Mouse (Mus musculus) liver, embryonic 14.5 days (tissue): ENCODE results near the gene Pmf1. TPM values are rescaled to one million over a fixed set of nuclear protein-coding genes. Genes with fewer than 3 reads are reported as not detected.
"Not testable (repeated sequence)": the region's sequence is repeated elsewhere in the genome, so short reads cannot be mapped to it uniquely, and the experiment has no call there.

ENCODE experiments used
- ATAC-seq: fragments of 200-750 bp; cut with Nextera tagmentation; 2 replicates; pipeline ENCODE4 v1.8.0; 2017; ENCODE audit warnings: moderate number of reproducible peaks, mild to moderate bottlenecking, moderate library complexity; ENCODE audit not compliant: insufficient read depth
- DNase-seq, 3 experiments: peaks; one replicate each; pipeline ENCODE4 v3.0.0-alpha.2; 2012 to 2013; ENCODE audit warnings: low read depth in 3 of 3, low spot score in 3 of 3
- H3K27ac ChIP-seq: fragments of 300-500 bp; sonication (generic); 2 replicates; pipeline ENCODE4 v1.5.1; 2014; ENCODE audit warnings: moderate library complexity, mild to moderate bottlenecking, control low read depth, inconsistent platforms
- H3K27me3 ChIP-seq: fragments of 300-500 bp; sonication (generic); 2 replicates; pipeline ENCODE4 v1.6.1; 2014; ENCODE audit warnings: mild to moderate bottlenecking, low read length, moderate library complexity; ENCODE audit not compliant: control insufficient read depth, insufficient read depth
- H3K36me3 ChIP-seq: fragments of 300-500 bp; sonication (generic); replicated peaks from 2 replicates; pipeline ENCODE4 v1.6.1; 2014; ENCODE audit warnings: low read depth; ENCODE audit not compliant: control insufficient read depth, insufficient read depth
- H3K4me1 ChIP-seq, 2 experiments: fragments of 200-500 bp in 1 of 2; fragments of 300-500 bp in 1 of 2; sonication (generic) in 1 of 2; replicated peaks; 2 replicates each; pipeline ENCODE4 v1.6.1; 2012 to 2014; ENCODE audit warnings: antibody characterized with exemption in 1 of 2, inconsistent platforms in 1 of 2, low read length in 1 of 2; ENCODE audit not compliant: control insufficient read depth in 2 of 2, insufficient read depth in 2 of 2
- H3K4me2 ChIP-seq: fragments of 300-500 bp; sonication (generic); 2 replicates; pipeline ENCODE4 v1.6.1; 2014; ENCODE audit warnings: low read depth, mild to moderate bottlenecking, control low read depth, moderate library complexity
- H3K4me3 ChIP-seq, 2 experiments: fragments of 200-500 bp in 1 of 2; fragments of 300-500 bp in 1 of 2; sonication (generic) in 1 of 2; 2 replicates each; pipeline ENCODE4 v1.5.1; 2012 to 2014; ENCODE audit warnings: low read depth in 2 of 2, low read length in 2 of 2, mild to moderate bottlenecking in 2 of 2, control low read depth in 1 of 2, inconsistent platforms in 1 of 2, moderate library complexity in 1 of 2; ENCODE audit not compliant: insufficient read depth in 1 of 2
- H3K9ac ChIP-seq: fragments of 300-500 bp; sonication (generic); replicated peaks from 2 replicates; pipeline ENCODE4 v1.6.1; 2014; ENCODE audit warnings: mild to moderate bottlenecking, control low read depth, moderate library complexity
- H3K9me3 ChIP-seq: fragments of 300-500 bp; sonication (generic); 2 replicates; pipeline ENCODE4 v1.6.1; 2016; ENCODE audit warnings: low read length, mixed read lengths; ENCODE audit not compliant: control insufficient read depth
- CTCF ChIP-seq: IDR thresholded peaks from 2 replicates; pipeline ENCODE4 v1.5.1; 2016; ENCODE audit warnings: antibody characterized with exemption, low read depth, control low read depth
- EP300 ChIP-seq: IDR thresholded peaks from 2 replicates; pipeline ENCODE4 v1.6.1; 2016; ENCODE audit warnings: antibody characterized with exemption, low read depth
- WGBS: fragments of 180-500 bp; shearing (Covaris S2); extraction: QIAGEN DNeasy Blood & Tissue Kit; methylation state at CpG from one replicate; pipeline ENCODE4 v1.1.7; 2014; ENCODE audit not compliant: insufficient replicate concordance; 5-methylcytosine and 5-hydroxymethylcytosine counted together
- polyA plus RNA-seq, 2 experiments: library from polyadenylated mRNA; depleted of rRNA in 1 of 2; stranded (reverse) in 1 of 2; unstranded in 1 of 2; fragments of >200 nt; fragmentation: Nextera tagmentation in 1 of 2; extraction: Ambion mirVana in 1 of 2; gene quantifications; 2 replicates each; pipeline versions ENCODE4 v1.2.1 to v1.2.3; 2012 to 2014

The Pmf1 gene
- polyA plus RNA-seq, 2 experiments = 60.6 to 73.8 TPM

DNA sequence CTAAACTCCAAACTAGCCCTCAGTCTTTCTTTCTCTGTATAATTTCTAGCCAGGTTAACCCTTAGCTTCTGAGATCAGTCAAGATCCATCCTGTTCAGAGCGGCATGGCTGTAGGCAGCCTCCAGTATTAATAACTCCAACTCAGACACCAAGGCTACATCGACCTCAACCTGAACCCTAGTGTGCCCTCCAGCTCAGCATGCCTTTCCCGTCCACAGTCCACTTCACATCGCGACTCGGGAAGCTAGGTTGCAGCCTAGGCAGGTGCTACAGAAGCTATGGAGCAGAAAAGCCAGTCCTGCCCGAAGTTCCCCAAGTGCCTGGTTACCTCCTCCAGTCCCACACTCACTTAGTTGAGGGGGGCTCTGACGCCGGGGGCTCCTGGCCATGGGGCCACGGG is 27.3 kb upstream of the Pmf1 start:
- no peak for TF ChIP-seq CTCF
- no peak for TF ChIP-seq EP300
- no peak for ATAC-seq
- Histone ChIP-seq H3K36me3 (no peaks in the 10 kb centered on the region), H3K27ac (no peak overlapping the region), H3K4me1 (peaks cover 2 to 7% of the 10 kb centered on the region in 2 experiments; a peak in 3 of 4 replicates), H3K27me3 (peaks cover 7% of the 10 kb centered on the region), H3K4me2 (no peak overlapping the region), H3K9ac (no peak overlapping the region), H3K9me3 (no peaks in the 10 kb centered on the region), H3K4me3 (no peak overlapping the region)
- DNase-seq = no peak
- 63% methylated on average over 10 of the region's 10 CpGs for WGBS

DNA sequence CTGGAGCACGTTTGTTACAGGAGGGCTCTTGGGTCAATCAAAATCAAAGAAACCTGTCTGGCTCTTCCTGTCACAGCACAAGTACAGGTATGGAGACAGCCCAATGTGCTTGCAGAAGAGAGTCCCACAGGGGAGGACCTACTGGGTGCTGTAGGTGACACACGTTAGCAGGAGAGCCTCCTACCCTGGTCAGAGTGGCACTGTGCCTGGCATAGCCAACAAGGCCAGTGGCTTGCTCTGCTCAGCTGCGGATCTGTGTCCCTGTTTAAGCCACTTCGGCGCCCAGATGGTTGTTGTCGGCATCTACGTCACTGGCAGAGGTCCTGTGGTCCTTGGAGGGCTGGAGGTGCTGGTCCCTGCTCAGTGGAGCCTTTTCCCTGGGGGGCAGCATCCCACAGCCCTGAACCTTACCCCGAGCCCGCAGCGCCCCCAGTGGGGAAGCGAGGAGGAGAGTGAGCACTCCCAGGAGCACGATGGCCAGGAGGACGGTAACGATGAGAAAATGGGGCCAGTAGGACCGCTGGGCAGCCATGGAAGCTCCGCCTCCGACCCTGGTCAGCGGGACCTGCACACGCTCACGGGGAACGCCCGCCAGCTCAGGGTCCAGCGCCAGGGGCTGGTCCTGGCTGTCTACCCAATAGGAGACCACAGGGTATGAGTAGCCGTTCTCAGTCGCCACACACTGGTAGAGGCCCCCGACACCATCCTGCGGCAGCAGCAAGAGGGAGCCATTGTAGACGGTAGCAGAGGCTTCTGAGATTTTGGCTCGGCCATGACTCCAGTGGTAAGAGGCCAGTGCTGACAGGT is 26.5 kb upstream of the Pmf1 start:
- H3K27me3 ChIP-seq = peaks cover 7% of the 10 kb centered on the region
- no peaks in the 10 kb centered on the region for H3K36me3 ChIP-seq
- H3K27ac ChIP-seq = no peak overlapping the region
- H3K4me3 ChIP-seq = no peak overlapping the region
- no peak overlapping the region for H3K9ac ChIP-seq
- peak; percentile 74 for TF ChIP-seq CTCF
- TF ChIP-seq EP300 = no peak
- H3K4me2 ChIP-seq = peak overlapping the region; percentile 14
- no peaks in the 10 kb centered on the region for H3K9me3 ChIP-seq
- ATAC-seq = peak; percentile 60
- WGBS = 10% methylated on average over 29 of the region's 29 CpGs
- no peak for DNase-seq
- H3K4me1 ChIP-seq = peaks cover 2 to 7% of the 10 kb centered on the region in 2 experiments; a peak in 3 of 4 replicates

GRCm38 (mm10) chr3:88435515-88435914 is 25.4 kb upstream of the Pmf1 start:
- TF ChIP-seq EP300 (no peak), CTCF (no peak)
- Histone ChIP-seq H3K27ac (no peak overlapping the region), H3K4me1 (peaks cover 0 to under 1% of the 10 kb centered on the region in 2 experiments; a peak in 2 of 4 replicates), H3K9ac (no peak overlapping the region), H3K9me3 (no peaks in the 10 kb centered on the region), H3K36me3 (no peaks in the 10 kb centered on the region), H3K4me2 (no peak overlapping the region), H3K27me3 (peaks cover 4% of the 10 kb centered on the region), H3K4me3 (no peak overlapping the region)
- WGBS = 51% methylated on average over 10 of the region's 10 CpGs
- DNase-seq = no peak
- ATAC-seq = no peak

DNA sequence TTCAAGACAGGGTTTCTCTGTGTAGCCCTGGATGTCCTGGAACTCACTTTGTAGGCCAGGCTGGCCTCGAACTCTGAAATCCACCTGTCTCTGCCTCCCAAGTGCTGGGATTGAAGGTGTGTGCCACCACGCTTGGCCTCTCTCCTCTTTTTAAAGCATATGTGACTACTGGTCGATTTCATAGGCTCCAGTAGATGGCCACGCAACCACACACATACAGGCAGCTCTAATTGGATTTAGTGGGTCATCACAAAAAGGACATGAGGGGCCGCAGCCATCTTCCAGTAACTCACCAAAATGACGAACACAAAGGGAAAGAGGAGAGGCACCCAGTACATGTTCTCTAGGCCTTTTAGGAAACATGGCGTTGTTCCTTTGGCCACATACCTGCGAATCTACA is 18.5 kb upstream of the Pmf1 start:
- not testable (repeated sequence) for H3K4me3 ChIP-seq, H3K9me3 ChIP-seq, H3K27ac ChIP-seq, H3K4me2 ChIP-seq, ATAC-seq, H3K27me3 ChIP-seq, DNase-seq, H3K36me3 ChIP-seq, H3K9ac ChIP-seq
- WGBS = 59% methylated on average over 8 of the region's 8 CpGs
- H3K4me1 ChIP-seq = peaks cover 7 to 15% of the 10 kb centered on the region in 2 experiments

DNA sequence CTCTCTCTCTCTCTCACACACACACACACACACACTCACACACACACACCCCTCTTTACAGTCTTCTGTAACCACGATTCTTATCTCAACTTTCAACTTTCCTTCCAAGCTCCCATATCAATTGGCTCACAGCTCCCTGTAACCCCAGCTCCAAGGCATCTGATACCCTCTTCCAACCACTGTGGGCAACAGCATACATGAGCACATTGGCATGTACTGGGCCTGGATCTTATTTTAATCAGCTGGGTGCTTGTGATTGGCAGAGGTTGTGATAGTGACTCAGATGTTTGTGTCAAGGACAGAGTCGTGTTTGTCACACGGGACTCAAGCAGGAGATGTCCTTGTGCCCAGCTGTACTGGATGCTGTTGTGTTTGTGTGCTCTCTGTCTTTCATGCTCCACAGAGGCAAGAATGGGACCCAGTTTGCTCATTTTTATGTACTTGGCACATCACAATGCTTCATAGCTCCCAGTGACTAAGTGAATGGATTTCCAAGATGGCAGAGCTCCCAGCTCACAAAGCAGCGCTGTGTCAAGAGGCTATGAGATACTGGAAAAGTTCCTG is 17.3 kb upstream of the Pmf1 start:
- no peak overlapping the region for H3K27ac ChIP-seq
- DNase-seq = no peak
- no peak overlapping the region for H3K9ac ChIP-seq
- WGBS = 44% methylated on average over 4 of the region's 4 CpGs
- H3K27me3 ChIP-seq = no peaks in the 10 kb centered on the region; the same call in 1 of the 2 replicates
- no peak overlapping the region for H3K4me2 ChIP-seq
- ATAC-seq = no peak
- H3K4me1 ChIP-seq = peaks cover 15 to 23% of the 10 kb centered on the region in 2 experiments
- TF ChIP-seq CTCF (no peak), EP300 (no peak)
- no peaks in the 10 kb centered on the region for H3K36me3 ChIP-seq
- no peaks in the 10 kb centered on the region for H3K9me3 ChIP-seq
- H3K4me3 ChIP-seq = no peak overlapping the region
